Mouse (Mus musculus) CD4-positive helper T cell, adult 2 months (primary cell): ENCODE measurements around the gene Cwh43.
"Not testable (repeated sequence)": the region's sequence is repeated elsewhere in the genome, so short reads cannot be mapped to it uniquely, and the experiment has no call there.

ENCODE experiments used
- DNase-seq: peaks from one replicate; pipeline ENCODE4 v3.0.0-alpha.2; 2012; ENCODE audit warnings: low read depth, missing footprints, low spot score

The Cwh43 gene

DNA sequence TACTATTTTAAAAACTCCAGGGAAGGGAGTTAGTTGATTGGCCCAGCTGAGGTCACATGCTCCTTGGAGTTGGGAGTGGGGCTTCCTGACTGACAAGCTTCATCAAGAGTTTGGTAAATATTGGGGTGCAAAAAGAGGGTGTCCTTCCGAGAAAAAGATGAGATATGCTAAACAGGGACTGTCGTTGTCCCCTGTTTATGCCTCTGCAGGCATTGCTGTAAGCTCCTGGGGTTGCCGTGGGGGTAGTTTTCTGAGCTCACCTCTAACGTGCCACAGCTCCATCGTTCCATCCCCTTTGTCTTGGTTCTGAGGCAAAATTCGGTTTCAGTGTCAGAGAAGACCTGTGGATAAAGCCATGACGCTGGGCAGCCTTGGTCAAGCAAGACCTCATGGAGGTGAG, 74.8 kb downstream of the Cwh43 start, which contains the start of gene Dcun1d4:
TSS of gene Dcun1d4 (plus strand) at position 301 of the 400 bp plus-strand sequence.
- DNase-seq: no peak

DNA sequence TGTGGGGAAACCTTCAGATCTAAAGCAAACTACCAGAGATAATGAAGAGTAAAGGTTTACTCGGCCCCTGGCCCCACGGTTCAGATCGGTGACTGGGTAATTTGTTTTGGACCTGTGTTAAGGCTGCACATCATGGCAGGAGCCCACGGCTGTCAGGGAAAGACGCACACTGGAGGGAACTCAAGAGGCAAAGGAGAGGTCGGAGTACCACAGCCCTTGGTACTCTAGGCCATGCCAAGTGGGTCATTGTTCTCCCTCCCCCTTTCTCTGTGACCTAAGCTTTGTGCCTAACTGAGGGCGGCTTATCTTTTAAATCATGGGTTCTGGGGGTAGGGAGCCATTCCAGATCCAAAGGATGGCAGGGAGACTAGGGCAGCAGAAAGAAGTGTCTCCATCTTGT, 75.5 kb downstream of the Cwh43 start:
- no peak for DNase-seq

DNA sequence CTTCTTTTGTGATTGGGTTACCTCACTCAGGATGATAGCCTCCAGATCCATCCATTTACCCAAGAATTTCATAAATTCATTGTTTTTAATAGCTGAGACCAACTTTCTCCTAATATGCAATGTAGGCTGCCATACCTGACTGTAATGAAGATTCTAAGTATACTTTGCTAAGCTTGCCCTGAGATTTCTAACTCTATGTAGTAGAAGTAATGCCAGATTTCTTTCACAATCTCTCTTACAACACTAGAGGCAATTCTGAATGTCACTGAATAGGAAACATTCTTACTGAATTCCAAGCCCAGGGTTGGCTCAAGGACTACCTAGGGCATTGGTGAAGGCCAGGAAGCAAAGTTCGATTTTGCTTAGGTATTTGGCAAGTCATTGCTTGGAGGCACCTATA, 76.5 kb downstream of the Cwh43 start:
- DNase-seq: not testable (repeated sequence)

DNA sequence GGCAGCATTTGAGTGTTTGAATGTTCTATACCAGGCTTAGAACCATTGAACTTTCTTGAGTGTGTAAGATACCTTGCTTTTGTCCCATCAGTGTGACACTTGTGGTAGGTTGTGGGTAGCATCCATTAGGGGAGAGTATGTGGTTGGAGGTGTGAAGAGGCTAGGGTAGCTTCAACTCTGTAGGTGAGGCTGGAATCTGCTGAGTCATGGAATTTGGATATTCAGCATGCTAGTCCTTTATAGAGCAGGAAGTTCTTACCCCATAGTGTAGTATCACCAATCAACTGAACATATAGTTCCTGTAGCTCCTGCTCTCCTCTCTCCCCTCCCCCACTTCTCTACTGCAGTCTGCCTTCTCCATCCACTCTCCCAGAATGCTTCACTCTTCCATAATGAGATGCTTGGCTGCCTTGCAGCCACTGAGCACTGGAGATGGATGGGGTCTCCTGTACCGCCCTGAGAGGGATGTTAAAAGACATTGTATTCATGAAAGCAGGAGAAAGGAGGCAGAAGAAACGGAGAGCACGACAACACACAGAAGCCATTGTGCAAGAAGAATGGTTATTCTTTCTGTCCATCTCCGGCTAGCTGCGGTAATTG, 78.2 kb downstream of the Cwh43 start:
- no peak for DNase-seq

DNA sequence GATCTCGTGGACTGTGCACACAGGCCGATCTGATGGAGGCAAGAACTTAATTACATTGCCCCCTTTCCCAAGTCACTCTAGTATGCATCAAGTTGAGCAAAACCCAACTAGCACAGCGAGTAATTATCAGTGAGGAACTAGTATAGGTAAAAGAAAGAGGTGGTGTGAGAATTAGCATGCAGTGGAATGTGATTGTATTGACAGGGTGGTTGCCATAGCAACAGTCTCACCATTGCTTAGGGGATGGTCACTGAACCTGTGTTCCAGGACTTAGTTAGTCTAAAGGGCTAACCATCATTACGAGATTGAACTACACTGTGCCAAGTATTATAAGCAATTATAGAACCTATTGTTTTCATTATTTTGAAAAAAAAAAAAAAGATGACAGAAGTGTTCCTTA, 80.6 kb downstream of the Cwh43 start:
- DNase-seq: no peak

DNA sequence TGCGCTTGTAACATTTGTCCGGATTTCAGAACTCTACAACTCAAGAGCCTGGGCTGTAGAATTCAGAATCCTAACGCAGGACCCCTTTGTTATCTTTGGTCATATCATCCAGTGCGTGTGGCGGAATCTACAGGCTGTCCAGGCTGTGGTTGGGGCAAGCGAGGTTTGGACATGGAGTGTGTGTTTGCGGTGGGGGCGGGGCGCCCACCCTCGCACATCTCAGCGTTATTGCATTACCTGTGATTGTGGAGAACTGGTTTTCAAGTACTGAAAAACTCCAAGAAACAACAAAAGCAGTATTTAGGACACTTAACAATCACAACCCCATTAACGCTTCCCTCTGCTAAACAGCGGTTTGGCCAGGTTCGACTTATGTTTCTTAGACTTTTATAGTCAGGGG, 84.0 kb downstream of the Cwh43 start:
- DNase-seq: no peak

DNA sequence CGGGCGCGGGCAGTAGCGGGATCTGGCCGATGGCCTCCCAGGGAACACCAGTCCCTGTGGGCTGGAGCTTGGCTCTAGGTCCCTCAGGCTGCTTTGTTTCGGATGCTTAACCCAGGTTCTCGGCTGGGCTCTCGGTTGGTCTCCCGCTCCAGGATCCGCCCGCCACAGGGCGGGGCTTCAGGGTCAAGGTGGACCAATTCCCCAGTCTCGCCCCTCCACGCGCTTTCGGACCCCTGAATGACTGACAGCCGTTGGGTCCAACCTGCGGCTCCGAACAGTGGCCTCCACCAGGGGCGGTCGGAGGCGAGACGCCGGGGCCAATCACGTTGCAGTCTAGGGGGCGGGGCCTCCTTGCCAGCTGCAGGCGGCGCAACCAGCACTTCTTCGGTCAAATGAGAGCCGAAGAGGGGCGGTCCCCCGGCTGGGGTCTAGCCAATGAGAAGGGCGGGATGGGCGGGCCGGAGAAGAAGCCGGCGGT, 84.8 kb downstream of the Cwh43 start:
- peak; percentile 97 for DNase-seq

DNA sequence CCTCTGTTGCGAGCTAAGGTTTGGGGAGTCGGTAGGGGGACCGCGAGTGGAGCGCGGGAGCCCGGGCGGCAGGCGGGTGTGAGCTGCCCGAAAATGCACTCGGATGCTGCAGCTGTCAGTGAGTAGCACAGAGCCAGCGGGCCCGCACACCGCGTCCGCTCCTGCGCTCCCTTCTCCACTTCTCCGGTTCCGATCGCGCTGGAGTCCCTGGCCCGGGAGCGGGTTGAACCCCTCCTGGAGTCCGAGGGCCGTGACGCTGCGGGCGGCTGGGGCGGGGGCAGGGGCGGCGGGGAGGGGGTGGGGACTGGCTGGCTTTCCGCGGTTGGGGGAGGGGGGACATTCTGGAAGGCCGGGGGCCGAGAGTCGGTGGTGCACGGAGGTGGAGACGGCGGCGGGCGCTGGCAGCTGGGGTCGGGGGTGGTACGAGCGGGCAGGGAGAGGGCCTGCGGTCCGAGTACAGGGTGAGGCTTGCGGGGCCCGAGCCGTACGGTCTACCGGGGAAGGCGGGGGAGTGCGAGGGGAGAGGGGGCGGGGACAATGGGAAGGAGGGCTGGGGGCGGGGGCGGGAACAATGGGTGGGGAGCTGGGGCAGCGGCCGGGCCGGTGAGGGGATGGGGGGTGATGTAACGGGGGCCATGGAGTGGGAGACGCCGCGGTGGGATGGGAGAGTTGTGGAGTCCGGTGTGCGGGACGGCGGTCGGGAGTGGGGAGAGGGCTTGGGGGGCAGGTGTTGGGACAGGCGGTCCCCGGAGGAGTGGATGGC, 85.4 kb downstream of the Cwh43 start:
- DNase-seq: no peak

DNA sequence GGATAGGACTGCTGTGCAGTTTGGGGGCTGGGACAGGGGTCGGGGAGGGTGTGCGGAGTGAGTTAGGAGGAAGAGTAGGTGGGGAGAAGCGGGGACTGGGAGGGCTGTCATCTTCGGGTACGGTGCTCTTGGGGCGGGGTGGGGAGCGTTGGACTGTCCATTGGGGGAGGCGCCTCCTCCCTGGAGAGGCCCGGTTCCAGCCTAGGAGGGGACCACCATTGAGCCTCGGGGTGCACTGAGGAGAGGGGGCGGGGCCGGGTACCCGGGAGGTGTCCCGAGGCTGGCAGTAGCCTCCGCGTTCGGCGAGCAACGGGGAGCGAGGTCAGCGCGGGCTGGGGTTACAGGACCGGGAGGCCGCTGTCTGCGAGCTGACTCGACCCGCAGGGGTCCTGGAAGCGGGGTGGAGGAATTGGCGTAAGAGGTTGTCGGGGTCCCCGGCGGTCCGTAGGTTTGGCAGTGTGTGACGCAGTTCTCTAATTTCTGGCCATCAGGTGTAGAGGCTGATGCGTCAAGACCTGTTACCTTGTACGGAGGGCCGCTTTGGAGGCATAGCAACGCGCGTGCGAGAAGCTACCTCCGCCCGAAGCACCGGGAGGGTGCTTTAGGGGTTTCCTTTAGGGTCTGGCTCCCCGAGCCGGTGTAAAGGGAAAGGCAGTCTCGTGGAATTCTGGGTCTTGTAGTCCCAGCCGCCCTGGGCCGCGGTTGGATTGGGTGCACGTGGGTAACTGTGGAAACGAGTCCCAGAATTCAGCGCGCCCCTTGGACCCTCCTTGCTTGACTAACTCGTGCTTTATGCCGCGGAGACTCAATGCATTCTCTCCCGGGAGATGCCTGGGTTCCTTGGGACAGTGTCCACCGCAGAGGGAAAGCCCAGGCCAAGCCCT, 86.2 kb downstream of the Cwh43 start:
- DNase-seq: peak; percentile 81

DNA sequence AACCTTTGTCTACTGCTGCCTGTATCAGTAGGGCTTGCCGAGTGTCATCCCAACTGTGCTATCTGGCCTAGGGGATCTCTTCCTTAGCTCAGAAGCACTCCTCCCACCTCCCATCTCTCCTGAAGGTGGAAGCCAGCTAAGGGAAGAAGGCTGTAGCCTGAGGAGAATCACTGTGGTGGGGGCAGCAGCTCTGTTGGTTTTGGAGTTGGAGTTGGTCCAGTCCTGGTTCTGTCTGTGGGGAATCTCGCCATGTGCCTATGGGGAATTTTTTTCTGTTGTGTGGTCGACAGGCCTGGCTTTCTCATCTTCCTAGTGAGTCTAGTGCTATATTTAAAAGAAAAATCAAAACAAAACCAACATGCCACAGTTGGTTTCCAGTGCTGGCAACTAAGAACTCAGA, 91.5 kb downstream of the Cwh43 start:
- no peak for DNase-seq

DNA sequence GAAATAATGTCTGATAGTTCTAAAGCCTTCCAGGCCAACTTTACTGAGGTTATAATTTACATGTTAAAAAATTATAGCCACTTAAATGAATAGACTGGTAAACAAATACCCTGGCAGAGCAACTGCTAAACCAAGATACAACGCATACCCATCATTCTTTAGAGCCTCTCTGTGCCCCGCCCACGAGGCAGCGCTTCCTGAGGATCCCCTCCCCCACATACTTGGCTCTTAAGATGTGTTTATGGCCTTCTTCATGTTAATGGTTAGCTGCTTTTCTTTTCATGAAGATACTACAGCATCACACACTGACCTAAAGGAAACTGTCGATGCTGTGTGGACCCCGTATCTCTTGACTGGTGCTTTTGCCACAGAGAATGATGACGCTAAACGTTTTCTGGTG, 92.7 kb downstream of the Cwh43 start:
- DNase-seq: no peak

DNA sequence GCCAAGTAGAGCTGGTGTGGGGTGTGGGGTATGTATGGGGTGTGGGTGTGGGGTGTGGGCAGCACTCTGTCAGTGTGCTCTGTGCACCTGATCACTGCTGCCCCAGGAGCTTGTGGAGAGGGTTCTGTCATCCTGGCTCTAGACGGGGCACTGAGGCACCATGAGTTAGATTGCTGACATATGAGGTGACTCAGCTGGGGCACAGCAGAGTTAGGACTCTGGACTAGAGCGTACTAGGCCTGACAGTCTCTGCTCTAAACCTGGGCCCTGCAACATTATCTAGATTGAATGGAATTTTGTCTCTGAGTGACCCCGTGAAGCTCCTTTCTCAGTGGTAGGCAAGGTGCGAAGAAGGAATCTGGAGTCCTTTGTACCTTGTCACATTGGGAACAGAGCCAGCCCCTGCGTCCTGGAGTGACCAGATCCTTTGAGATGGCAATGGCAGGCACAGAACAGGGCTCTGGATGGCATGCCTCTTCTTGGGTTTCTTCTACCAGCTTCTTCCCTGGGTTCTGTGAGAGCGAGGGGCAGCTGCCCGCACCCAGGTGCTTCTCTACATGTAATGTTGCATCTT, 95.1 kb downstream of the Cwh43 start:
- DNase-seq: no peak

DNA sequence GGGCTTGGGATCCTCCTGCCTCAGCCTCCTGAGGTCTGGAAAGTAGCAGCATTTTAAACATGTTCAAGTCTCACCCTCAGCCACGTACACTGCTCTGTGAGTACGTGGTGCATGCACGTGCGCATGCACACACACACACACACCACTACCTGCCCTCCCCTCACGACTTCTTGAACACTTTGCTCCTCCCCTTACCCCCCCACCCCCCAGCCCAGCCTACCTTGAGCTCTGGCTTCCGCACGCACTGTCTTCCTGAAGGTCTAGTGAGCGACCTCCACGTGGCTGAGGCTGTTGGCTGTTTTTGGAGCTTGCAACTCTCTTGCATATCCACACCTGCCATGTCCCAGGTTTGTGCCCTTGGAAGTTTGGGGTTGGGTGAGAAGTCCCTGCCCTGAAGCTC, 96.5 kb downstream of the Cwh43 start:
- no peak for DNase-seq
